Mouse (Mus musculus) hindbrain, embryonic 11.5 days (tissue): ENCODE data around the gene Pak2. TPM values are rescaled to one million over a fixed set of nuclear protein-coding genes. Genes with fewer than 3 reads are reported as not detected.

Source experiments
- ATAC-seq: fragments of 200-750 bp; cut with Nextera tagmentation; 2 replicates; pipeline ENCODE4 v1.8.0; 2017; ENCODE audit warnings: mild to moderate bottlenecking, moderate TSS enrichment, moderate library complexity; ENCODE audit not compliant: low FRiP score
- DNase-seq: peaks from one replicate; pipeline ENCODE4 v3.0.0-alpha.2; 2015; ENCODE audit warnings: low spot score
- H3K27ac ChIP-seq: fragments of 300-500 bp; sonication (generic); 2 replicates; pipeline ENCODE4 v1.5.1; 2014; ENCODE audit warnings: mild to moderate bottlenecking, low read depth, low read length
- H3K27me3 ChIP-seq: fragments of 300-500 bp; sonication (generic); 2 replicates; pipeline ENCODE4 v1.6.1; 2014; ENCODE audit warnings: mild to moderate bottlenecking, low read length, moderate library complexity, mixed read lengths; ENCODE audit not compliant: control insufficient read depth, insufficient read depth
- H3K36me3 ChIP-seq: fragments of 300-500 bp; sonication (generic); 2 replicates; pipeline ENCODE4 v1.6.1; 2014; ENCODE audit warnings: mild to moderate bottlenecking, low read length, moderate library complexity, mixed read lengths; ENCODE audit not compliant: control insufficient read depth, insufficient read depth
- H3K4me1 ChIP-seq: fragments of 300-500 bp; sonication (generic); replicated peaks from 2 replicates; pipeline ENCODE4 v1.6.1; 2014; ENCODE audit warnings: low read length, mixed read lengths; ENCODE audit not compliant: control insufficient read depth, insufficient read depth
- H3K4me2 ChIP-seq: fragments of 300-500 bp; sonication (generic); replicated peaks from 2 replicates; pipeline ENCODE4 v1.6.1; 2014; ENCODE audit warnings: mild to moderate bottlenecking, low read depth, low read length
- H3K4me3 ChIP-seq: fragments of 300-500 bp; sonication (generic); 2 replicates; pipeline ENCODE4 v1.5.1; 2014; ENCODE audit warnings: low read depth, low read length
- H3K9ac ChIP-seq: fragments of 300-500 bp; sonication (generic); 2 replicates; pipeline ENCODE4 v1.6.1; 2014; ENCODE audit warnings: low read depth, low read length
- H3K9me3 ChIP-seq: fragments of 300-500 bp; sonication (generic); 2 replicates; pipeline ENCODE4 v1.6.1; 2016; ENCODE audit warnings: low read length; ENCODE audit not compliant: control insufficient read depth
- WGBS: fragments of 180-500 bp; shearing (Covaris S2); extraction: QIAGEN DNeasy Blood & Tissue Kit; methylation state at CpG from one replicate; pipeline ENCODE4 v1.1.7; 2014; 5-methylcytosine and 5-hydroxymethylcytosine counted together
- polyA plus RNA-seq: library from polyadenylated mRNA; unstranded; fragments of >200 nt; fragmentation: Nextera tagmentation; extraction: Ambion mirVana; gene quantifications from 2 replicates; pipeline ENCODE4 v1.2.1, GENCODE M21; 2014

The Pak2 gene
- polyA plus RNA-seq, 1 experiment from 2014 or later = 46.4 TPM

GRCm38 (mm10) chr16:31996371-31996770 is 82.8 kb downstream of the Pak2 start:
- H3K27me3 ChIP-seq = no peaks in the 10 kb centered on the region
- H3K4me2 ChIP-seq = no peak overlapping the region
- 75% methylated on average over 5 of the region's 5 CpGs for WGBS
- no peaks in the 10 kb centered on the region for H3K9me3 ChIP-seq
- ATAC-seq (no peak), DNase-seq (no peak)
- no peaks in the 10 kb centered on the region for H3K36me3 ChIP-seq
- H3K4me1 ChIP-seq = no peaks in the 10 kb centered on the region
- H3K4me3 ChIP-seq = no peak overlapping the region
- H3K27ac ChIP-seq = no peak overlapping the region
- H3K9ac ChIP-seq = no peak overlapping the region

DNA sequence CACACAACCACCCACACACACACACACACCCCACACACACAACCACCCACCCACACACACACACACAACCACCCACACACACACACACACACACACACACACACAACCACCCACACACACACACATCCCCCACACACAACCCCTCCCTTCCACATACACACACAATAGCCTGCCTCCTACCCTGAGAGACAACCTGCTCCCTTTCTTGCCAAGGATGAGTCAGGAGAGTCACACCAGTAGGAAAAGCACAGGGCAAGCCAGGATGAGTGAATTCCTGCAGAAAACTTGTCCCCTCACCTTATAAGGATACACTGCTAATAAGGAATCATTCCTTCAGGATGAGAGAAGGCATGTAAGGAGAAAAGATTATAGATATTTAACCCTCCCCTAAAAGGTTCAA is 85.2 kb downstream of the Pak2 start:
- H3K9ac ChIP-seq = no peak overlapping the region
- no peak overlapping the region for H3K4me3 ChIP-seq
- DNase-seq = no peak
- no peaks in the 10 kb centered on the region for H3K36me3 ChIP-seq
- no peak overlapping the region for H3K27ac ChIP-seq
- no peak for ATAC-seq
- H3K9me3 ChIP-seq = no peaks in the 10 kb centered on the region
- H3K27me3 ChIP-seq = no peaks in the 10 kb centered on the region
- H3K4me2 ChIP-seq = no peak overlapping the region
- H3K4me1 ChIP-seq = no peaks in the 10 kb centered on the region

DNA sequence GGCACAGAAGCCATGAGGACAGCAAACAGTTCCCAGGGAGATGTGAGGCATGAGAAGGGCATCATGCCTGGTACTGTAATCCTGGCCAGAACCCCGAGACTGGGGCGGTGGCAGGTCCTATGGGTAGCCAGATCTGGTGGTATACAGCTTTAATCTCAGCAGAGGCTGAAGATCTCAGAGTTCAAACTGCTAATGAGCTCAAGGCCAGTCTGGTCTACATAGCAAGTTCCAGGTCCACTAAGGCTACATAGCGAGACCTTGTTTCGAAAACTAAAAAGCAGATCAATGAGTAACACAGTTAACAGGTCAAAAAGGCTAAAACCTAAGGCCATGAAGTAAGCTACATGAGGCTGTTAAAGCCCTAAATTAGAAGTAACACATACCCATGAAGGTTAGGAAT is 85.9 kb downstream of the Pak2 start:
- no peaks in the 10 kb centered on the region for H3K27me3 ChIP-seq
- no peaks in the 10 kb centered on the region for H3K4me1 ChIP-seq
- ATAC-seq = no peak
- no peak overlapping the region for H3K4me3 ChIP-seq
- H3K4me2 ChIP-seq = no peak overlapping the region
- WGBS = 95% methylated on average over 4 of the region's 4 CpGs
- no peak overlapping the region for H3K9ac ChIP-seq
- no peak overlapping the region for H3K27ac ChIP-seq
- DNase-seq = no peak
- H3K36me3 ChIP-seq = no peaks in the 10 kb centered on the region
- H3K9me3 ChIP-seq = no peaks in the 10 kb centered on the region

DNA sequence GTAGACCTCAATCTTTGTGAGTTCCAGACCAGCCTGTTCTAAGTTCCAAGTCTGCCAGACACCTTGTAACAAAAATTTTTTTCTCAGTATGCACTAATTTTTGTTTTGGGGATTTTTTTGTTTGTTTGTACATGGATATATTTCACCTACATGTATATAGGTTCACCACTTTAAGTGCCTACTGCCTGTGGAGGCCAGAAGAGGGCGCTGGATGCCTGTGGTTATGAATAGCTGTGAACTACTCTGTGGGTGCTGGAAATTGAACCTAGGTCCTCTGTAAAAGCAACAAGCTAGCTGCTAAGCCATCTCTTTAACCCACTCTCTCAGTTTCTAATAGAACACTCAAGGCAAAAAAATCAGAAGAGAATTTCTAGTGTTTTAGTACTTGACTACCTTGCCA is 87.1 kb downstream of the Pak2 start:
- no peak for DNase-seq
- no peaks in the 10 kb centered on the region for H3K36me3 ChIP-seq
- H3K27me3 ChIP-seq = no peaks in the 10 kb centered on the region
- no peaks in the 10 kb centered on the region for H3K4me1 ChIP-seq
- no peak for ATAC-seq
- no peak overlapping the region for H3K27ac ChIP-seq
- no peaks in the 10 kb centered on the region for H3K9me3 ChIP-seq
- 32% methylated on average over 1 of the region's 1 CpGs for WGBS
- H3K9ac ChIP-seq = no peak overlapping the region
- H3K4me3 ChIP-seq = no peak overlapping the region
- no peak overlapping the region for H3K4me2 ChIP-seq

DNA sequence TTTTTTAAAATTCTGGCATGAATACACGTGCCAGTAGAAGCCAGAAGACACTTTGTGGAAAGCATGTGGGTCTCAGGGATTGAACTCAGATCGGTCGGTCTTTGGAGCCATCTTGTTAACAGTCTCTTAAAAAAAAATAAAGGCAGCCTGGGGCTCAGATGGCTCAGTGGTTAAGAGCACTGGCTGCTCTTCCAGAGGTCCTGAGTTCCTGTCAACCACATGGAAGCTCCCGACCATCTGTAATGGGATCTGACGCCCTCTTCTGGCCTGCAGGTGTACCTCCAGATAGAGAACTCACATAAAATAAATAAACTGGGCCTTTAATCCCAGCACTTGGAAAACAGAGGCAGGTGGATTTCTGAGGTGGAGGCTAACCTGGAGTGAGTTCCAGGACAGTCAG is 98.2 kb downstream of the Pak2 start:
- no peak for ATAC-seq
- WGBS = 77% methylated on average over 5 of the region's 5 CpGs
- Histone ChIP-seq H3K9ac (no peak overlapping the region), H3K27ac (no peak overlapping the region), H3K9me3 (no peaks in the 10 kb centered on the region), H3K27me3 (no peaks in the 10 kb centered on the region), H3K4me2 (no peak overlapping the region), H3K4me3 (no peak overlapping the region), H3K36me3 (no peaks in the 10 kb centered on the region), H3K4me1 (no peaks in the 10 kb centered on the region)
- no peak for DNase-seq

- WGBS = 95% methylated on average over 3 of the region's 3 CpGs
- no peaks in the 10 kb centered on the region for H3K36me3 ChIP-seq
- ATAC-seq = no peak
Observed at GRCm38 (mm10) chr16:31979501-31979900, 99.6 kb downstream of the Pak2 start.

DNA sequence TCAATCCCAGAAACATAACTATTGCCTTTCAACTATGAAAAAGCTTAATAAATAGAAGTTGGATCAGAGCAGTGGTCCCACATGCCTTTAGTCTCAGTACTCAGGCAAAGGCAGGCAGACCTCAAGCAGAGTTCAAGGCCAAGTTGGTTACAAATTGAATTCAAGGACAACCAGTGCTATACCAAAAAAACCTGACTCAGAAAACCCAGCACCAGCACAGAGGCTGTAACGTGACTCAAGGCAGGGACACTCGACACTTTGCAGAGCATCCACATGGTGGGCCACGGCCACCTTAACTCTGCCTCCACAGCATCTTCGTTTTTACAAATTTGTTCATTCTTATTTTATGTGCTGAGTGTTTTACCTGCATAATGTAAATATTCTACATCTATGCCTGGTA is 103.9 kb downstream of the Pak2 start:
- DNase-seq (no peak), ATAC-seq (no peak)
- no peak overlapping the region for H3K9ac ChIP-seq
- H3K9me3 ChIP-seq = no peaks in the 10 kb centered on the region
- no peaks in the 10 kb centered on the region for H3K27me3 ChIP-seq
- H3K36me3 ChIP-seq = no peaks in the 10 kb centered on the region
- H3K4me2 ChIP-seq = no peak overlapping the region
- H3K4me1 ChIP-seq = no peaks in the 10 kb centered on the region
- no peak overlapping the region for H3K4me3 ChIP-seq
- H3K27ac ChIP-seq = no peak overlapping the region
- 92% methylated on average over 4 of the region's 4 CpGs for WGBS

More at GRCm38 (mm10) chr16:31979501-31979900, 99.6 kb downstream of the Pak2 start:
- H3K4me2 ChIP-seq = no peak overlapping the region
- no peak overlapping the region for H3K4me3 ChIP-seq
- no peak overlapping the region for H3K9ac ChIP-seq
- no peak for DNase-seq
- no peaks in the 10 kb centered on the region for H3K9me3 ChIP-seq
- no peaks in the 10 kb centered on the region for H3K4me1 ChIP-seq
- no peaks in the 10 kb centered on the region for H3K27me3 ChIP-seq
- no peak overlapping the region for H3K27ac ChIP-seq

Other genes with a start within 250 kb of the Pak2 start
- not detected in 2 replicates for gene Meltf, start 200.5 kb downstream of the Pak2 start, polyA plus RNA-seq
- gene Pigz, start 145.5 kb downstream of the Pak2 start, polyA plus RNA-seq = 1.2 and 1.5 TPM in 2 replicates
- 86.2 and 88.5 TPM in 2 replicates for gene 0610012G03Rik, start 130.8 kb downstream of the Pak2 start, polyA plus RNA-seq
- 148 and 160 TPM in 2 replicates for gene Ncbp2, start 130.8 kb downstream of the Pak2 start, polyA plus RNA-seq
- 12.2 and 18.3 TPM in 2 replicates for gene Senp5, start 76.1 kb downstream of the Pak2 start, polyA plus RNA-seq
- 147 and 150 TPM in 2 replicates for gene Pigx, start 20.4 kb upstream of the Pak2 start, polyA plus RNA-seq
- gene Cep19, start 20.5 kb upstream of the Pak2 start, polyA plus RNA-seq = 47.5 and 47.7 TPM in 2 replicates
- gene Nrros, start 86.3 kb upstream of the Pak2 start, polyA plus RNA-seq = 8.1 and 8.7 TPM in 2 replicates
- not detected in 2 replicates for gene Bex6, start 100.5 kb upstream of the Pak2 start, polyA plus RNA-seq
- 15.6 and 22.8 TPM in 2 replicates for gene Fbxo45, start 167.8 kb upstream of the Pak2 start, polyA plus RNA-seq
- gene Wdr53, start 167.9 kb upstream of the Pak2 start, polyA plus RNA-seq = 16.6 and 18.8 TPM in 2 replicates
- gene Smco1, start 192.1 kb upstream of the Pak2 start, polyA plus RNA-seq = not detected in 2 replicates
- gene Rnf168, start 198.1 kb upstream of the Pak2 start, polyA plus RNA-seq = 25.8 and 31.1 TPM in 2 replicates